Mouse (Mus musculus) neural tube, embryonic 11.5 days (tissue): Measurements from ENCODE around the gene Zkscan17. TPM values are rescaled to one million over a fixed set of nuclear protein-coding genes. Genes with fewer than 3 reads are reported as not detected.

Experiments
- ATAC-seq: fragments of 200-750 bp; cut with Nextera tagmentation; 2 replicates; pipeline ENCODE4 v1.8.0; 2017; ENCODE audit warnings: moderate number of reproducible peaks, mild to moderate bottlenecking, moderate TSS enrichment, moderate library complexity; ENCODE audit not compliant: insufficient read depth, low FRiP score, low TSS enrichment
- DNase-seq: peaks from one replicate; pipeline ENCODE4 v3.0.0-alpha.2; 2015; ENCODE audit warnings: low spot score
- H3K27ac ChIP-seq: fragments of 300-500 bp; sonication (generic); 2 replicates; pipeline ENCODE4 v1.5.1; 2014; ENCODE audit warnings: low read depth, mild to moderate bottlenecking, low read length
- H3K27me3 ChIP-seq: fragments of 300-500 bp; sonication (generic); 2 replicates; pipeline ENCODE4 v1.6.1; 2014; ENCODE audit warnings: mild to moderate bottlenecking, low read length, mixed read lengths; ENCODE audit not compliant: control insufficient read depth, insufficient read depth
- H3K36me3 ChIP-seq: fragments of 300-500 bp; sonication (generic); 2 replicates; pipeline ENCODE4 v1.6.1; 2014; ENCODE audit warnings: mild to moderate bottlenecking, low read length, moderate library complexity, mixed read lengths; ENCODE audit not compliant: control insufficient read depth, insufficient read depth
- H3K4me1 ChIP-seq: fragments of 300-500 bp; sonication (generic); 2 replicates; pipeline ENCODE4 v1.6.1; 2014; ENCODE audit warnings: low read length, mixed read lengths; ENCODE audit not compliant: control insufficient read depth, insufficient read depth
- H3K4me2 ChIP-seq: fragments of 300-500 bp; sonication (generic); 2 replicates; pipeline ENCODE4 v1.6.1; 2014; ENCODE audit warnings: low read depth, mild to moderate bottlenecking, moderate library complexity
- H3K4me3 ChIP-seq: fragments of 300-500 bp; sonication (generic); 2 replicates; pipeline ENCODE4 v1.5.1; 2014; ENCODE audit warnings: low read depth, low read length
- H3K9ac ChIP-seq: fragments of 300-500 bp; sonication (generic); 2 replicates; pipeline ENCODE4 v1.6.1; 2014; ENCODE audit warnings: mild to moderate bottlenecking, low read length
- H3K9me3 ChIP-seq: fragments of 300-500 bp; sonication (generic); 2 replicates; pipeline ENCODE4 v1.6.1; 2016; ENCODE audit warnings: low read length; ENCODE audit not compliant: control insufficient read depth
- WGBS: fragments of 180-500 bp; shearing (Covaris S2); extraction: QIAGEN DNeasy Blood & Tissue Kit; methylation state at CpG from one replicate; pipeline ENCODE4 v1.1.7; 2014; 5-methylcytosine and 5-hydroxymethylcytosine counted together
- polyA plus RNA-seq: library from polyadenylated mRNA; unstranded; fragments of >200 nt; fragmentation: Nextera tagmentation; extraction: Ambion mirVana; gene quantifications from 2 replicates; pipeline ENCODE4 v1.2.1, GENCODE M21; 2014

Gene Zkscan17
- polyA plus RNA-seq, 1 experiment from 2014 or later, result 26.0 TPM

GRCm38 (mm10) chr11:59512733-59513132, 13.8 kb downstream of the Zkscan17 start:
- 93% methylated on average over 10 of the region's 10 CpGs for WGBS
- no peak for ATAC-seq
- no peak overlapping the region for H3K27ac ChIP-seq
- no peaks in the 10 kb centered on the region; the same call in 1 of the 2 replicates for H3K36me3 ChIP-seq
- no peaks in the 10 kb centered on the region for H3K4me1 ChIP-seq
- H3K27me3 ChIP-seq, result no peaks in the 10 kb centered on the region
- no peak overlapping the region for H3K4me2 ChIP-seq
- no peak overlapping the region for H3K9ac ChIP-seq
- no peak overlapping the region for H3K4me3 ChIP-seq
- H3K9me3 ChIP-seq, result no peaks in the 10 kb centered on the region
- DNase-seq, result no peak

GRCm38 (mm10) chr11:59511558-59511957, 15.0 kb downstream of the Zkscan17 start:
- no peak overlapping the region for H3K27ac ChIP-seq
- ATAC-seq (no peak), DNase-seq (no peak)
- H3K9ac ChIP-seq, result no peak overlapping the region
- H3K4me3 ChIP-seq, result no peak overlapping the region
- H3K36me3 ChIP-seq, result no peaks in the 10 kb centered on the region; the same call in 1 of the 2 replicates
- H3K27me3 ChIP-seq, result no peaks in the 10 kb centered on the region
- H3K9me3 ChIP-seq, result no peaks in the 10 kb centered on the region
- no peak overlapping the region for H3K4me2 ChIP-seq
- WGBS, result 43% methylated on average over 1 of the region's 1 CpGs
- no peaks in the 10 kb centered on the region; the same call in 1 of the 2 replicates for H3K4me1 ChIP-seq

GRCm38 (mm10) chr11:59506713-59507074, 19.9 kb downstream of the Zkscan17 start:
- DNase-seq (no peak), ATAC-seq (no peak; the same call in 1 of the 2 replicates)
- WGBS, result under 1% methylated on average over 14 of the region's 14 CpGs

GRCm38 (mm10) chr11:59505839-59506712, 20.5 kb downstream of the Zkscan17 start:
- under 1% methylated on average over 61 of the region's 71 CpGs for WGBS
- Histone ChIP-seq H3K4me3 (peak overlapping the region; percentile 83), H3K4me2 (peak overlapping the region; percentile 93), H3K9ac (peak overlapping the region; percentile 97), H3K27me3 (no peaks in the 10 kb centered on the region), H3K27ac (peak overlapping the region; percentile 81), H3K36me3 (peaks cover 12% of the 10 kb centered on the region), H3K9me3 (no peaks in the 10 kb centered on the region), H3K4me1 (peaks cover 6% of the 10 kb centered on the region)
- ATAC-seq, result peak; percentile 91
- peak; percentile 90 for DNase-seq

More at GRCm38 (mm10) chr11:59506713-59507074, 19.9 kb downstream of the Zkscan17 start:
- H3K27ac ChIP-seq, result peak overlapping the region; percentile 81
- peak overlapping the region; percentile 93 for H3K4me2 ChIP-seq
- peak overlapping the region; percentile 83 for H3K4me3 ChIP-seq
- peak overlapping the region; percentile 97 for H3K9ac ChIP-seq
- peaks cover 6% of the 10 kb centered on the region for H3K4me1 ChIP-seq
- no peaks in the 10 kb centered on the region for H3K9me3 ChIP-seq
- peaks cover 9% of the 10 kb centered on the region for H3K36me3 ChIP-seq
- no peaks in the 10 kb centered on the region for H3K27me3 ChIP-seq

- Histone ChIP-seq H3K9me3 (no peaks in the 10 kb centered on the region), H3K36me3 (peaks cover 15% of the 10 kb centered on the region), H3K27me3 (no peaks in the 10 kb centered on the region), H3K4me3 (peak overlapping the region; percentile 83), H3K27ac (peak overlapping the region; percentile 81), H3K9ac (peak overlapping the region; percentile 97), H3K4me2 (peak overlapping the region; percentile 93), H3K4me1 (peaks cover 6% of the 10 kb centered on the region)
- 1% methylated on average over 21 of the region's 21 CpGs for WGBS
- ATAC-seq (peak; percentile 68), DNase-seq (peak; percentile 74)
Measured at GRCm38 (mm10) chr11:59505351-59505838, 21.2 kb downstream of the Zkscan17 start.

- Histone ChIP-seq H3K9me3 (0 out of 2 replicates have a peak, but pooled peaks cover 2% of the 10 kb centered on the region), H3K36me3 (peaks cover 32% of the 10 kb centered on the region), H3K4me2 (no peak overlapping the region), H3K27ac (no peak overlapping the region), H3K9ac (no peak overlapping the region), H3K27me3 (no peaks in the 10 kb centered on the region), H3K4me1 (peaks cover 6% of the 10 kb centered on the region), H3K4me3 (no peak overlapping the region)
- no peak for ATAC-seq
- no peak for DNase-seq
- WGBS, result 91% methylated on average over 5 of the region's 5 CpGs
Measured at GRCm38 (mm10) chr11:59501978-59502700, 24.4 kb downstream of the Zkscan17 start.

GRCm38 (mm10) chr11:59497747-59498146, 28.8 kb downstream of the Zkscan17 start:
- Histone ChIP-seq H3K4me3 (no peak overlapping the region), H3K27me3 (no peaks in the 10 kb centered on the region), H3K4me2 (no peak overlapping the region), H3K9me3 (0 out of 2 replicates have a peak, but pooled peaks cover 2% of the 10 kb centered on the region), H3K4me1 (no peaks in the 10 kb centered on the region), H3K9ac (no peak overlapping the region), H3K27ac (no peak overlapping the region), H3K36me3 (peaks cover 34% of the 10 kb centered on the region)
- ATAC-seq (no peak), DNase-seq (no peak)
- WGBS, result 92% methylated on average over 7 of the region's 7 CpGs

- ATAC-seq (no peak), DNase-seq (no peak)
- peaks cover 37% of the 10 kb centered on the region for H3K36me3 ChIP-seq
- H3K4me1 ChIP-seq, result no peaks in the 10 kb centered on the region
- H3K4me2 ChIP-seq, result no peak overlapping the region
- 0 out of 2 replicates have a peak, but pooled peaks cover 2% of the 10 kb centered on the region for H3K9me3 ChIP-seq
- WGBS, result 88% methylated on average over 6 of the region's 6 CpGs
- H3K27me3 ChIP-seq, result no peaks in the 10 kb centered on the region
- no peak overlapping the region for H3K27ac ChIP-seq
- H3K4me3 ChIP-seq, result no peak overlapping the region
- H3K9ac ChIP-seq, result no peak overlapping the region
Measured at GRCm38 (mm10) chr11:59496672-59497310, 29.8 kb downstream of the Zkscan17 start.
